Mouse (Mus musculus) heart, postnatal 4 days (tissue): ENCODE results near the gene Tmem17. TPM values are rescaled to one million over a fixed set of nuclear protein-coding genes. Genes with fewer than 3 reads are reported as not detected.

Experiments
- total RNA-seq, 2 experiments: library from RNA; stranded (reverse); gene quantifications; 2 replicates each; pipeline ENCODE4 v1.2.3; 2021

Gene Tmem17
- total RNA-seq, 2 experiments from 2014 or later = 3.3 to 3.4 TPM

Other genes with a start within 250 kb of the Tmem17 start
- 100 to 1,000 TPM; 154 to 156 TPM for gene Ehbp1, start 169.8 kb upstream of the Tmem17 start, total RNA-seq